28 mouse cellular contexts compared by ENCODE assay signal in genomic region chr11:54187377-54187776, GRCm38 (mm10).
"Had no signal": no experiment of that assay in that cellular context is flagged by ENCODE, and none has a peak within 500 bp of the region (broad histone marks: within the 10 kb centered on the region; RNA-seq: fewer than 3 reads in every experiment).

No protein-coding gene starts in this region.

- DNase-seq: cerebellum, adult 2 months; cerebellum, adult 8-10 months; cerebellum, adult 9-10 months; cerebellum, adult 9-11 months; cerebellum, postnatal 10 days; cerebellum, postnatal 14 days; cerebellum, postnatal 25 days; cerebellum, postnatal 36 days; embryo, embryonic 11 days; forebrain, postnatal 0 days; gastrocnemius, adult 2 months; gastrocnemius, postnatal 10 days; gastrocnemius, postnatal 14 days; gastrocnemius, postnatal 25 days; gastrocnemius, postnatal 36 days; heart, adult 18-20 months; heart, adult 2 months had no signal

- H3K4me1 ChIP-seq: embryonic facial prominence, embryonic 10.5 days; embryonic facial prominence, embryonic 12.5 days; embryonic facial prominence, embryonic 13.5 days; embryonic facial prominence, embryonic 15.5 days; forebrain, embryonic 10.5 days; forebrain, embryonic 12.5 days; forebrain, embryonic 13.5 days; forebrain, embryonic 15.5 days had no signal

- ATAC-seq: forebrain, embryonic 13.5 days; forebrain, embryonic 14.5 days; forebrain, embryonic 15.5 days; forebrain, embryonic 16.5 days; forebrain, postnatal 0 days had no signal

- H3K36me3 ChIP-seq: embryonic facial prominence, embryonic 10.5 days; embryonic facial prominence, embryonic 12.5 days; embryonic facial prominence, embryonic 13.5 days; embryonic facial prominence, embryonic 15.5 days; forebrain, embryonic 10.5 days; forebrain, embryonic 12.5 days; forebrain, embryonic 15.5 days had no signal

- H3K9ac ChIP-seq: embryonic facial prominence, embryonic 12.5 days; embryonic facial prominence, embryonic 13.5 days; embryonic facial prominence, embryonic 15.5 days; forebrain, embryonic 12.5 days; forebrain, embryonic 13.5 days; forebrain, embryonic 15.5 days; forebrain, postnatal 0 days had no signal

- H3K4me3 ChIP-seq: embryonic facial prominence, embryonic 10.5 days; embryonic facial prominence, embryonic 12.5 days; embryonic facial prominence, embryonic 13.5 days; embryonic facial prominence, embryonic 15.5 days; erythroblast, embryonic 14.5 days; forebrain, embryonic 10.5 days; forebrain, embryonic 12.5 days; forebrain, embryonic 13.5 days; forebrain, embryonic 15.5 days; gastrocnemius, adult 2 months; heart, adult 2 months had no signal

- H3K9me3 ChIP-seq: embryonic facial prominence, embryonic 12.5 days; embryonic facial prominence, embryonic 13.5 days; embryonic facial prominence, embryonic 15.5 days; forebrain, embryonic 13.5 days; forebrain, embryonic 15.5 days had no signal

- H3K4me2 ChIP-seq: embryonic facial prominence, embryonic 12.5 days; embryonic facial prominence, embryonic 13.5 days; embryonic facial prominence, embryonic 15.5 days; forebrain, embryonic 12.5 days; forebrain, embryonic 13.5 days; forebrain, embryonic 15.5 days had no signal

- H3K27ac ChIP-seq: embryonic facial prominence, embryonic 10.5 days; embryonic facial prominence, embryonic 12.5 days; embryonic facial prominence, embryonic 13.5 days; embryonic facial prominence, embryonic 15.5 days; forebrain, embryonic 10.5 days; forebrain, embryonic 12.5 days; forebrain, embryonic 13.5 days; forebrain, embryonic 15.5 days; gastrocnemius, adult 2 months; heart, adult 2 months had no signal

- H3K27me3 ChIP-seq: embryonic facial prominence, embryonic 12.5 days; embryonic facial prominence, embryonic 13.5 days; embryonic facial prominence, embryonic 15.5 days; forebrain, embryonic 12.5 days; forebrain, embryonic 13.5 days; forebrain, embryonic 15.5 days had no signal
